Mouse (Mus musculus): Measurements from ENCODE around the gene Nudt9. TPM values are rescaled to one million over a fixed set of nuclear protein-coding genes. Genes with fewer than 3 reads are reported as not detected.

The Nudt9 gene
- polyA plus RNA-seq (2012; rRNA removed): 45.6 and 45.7 TPM in 2 replicates

DNA sequence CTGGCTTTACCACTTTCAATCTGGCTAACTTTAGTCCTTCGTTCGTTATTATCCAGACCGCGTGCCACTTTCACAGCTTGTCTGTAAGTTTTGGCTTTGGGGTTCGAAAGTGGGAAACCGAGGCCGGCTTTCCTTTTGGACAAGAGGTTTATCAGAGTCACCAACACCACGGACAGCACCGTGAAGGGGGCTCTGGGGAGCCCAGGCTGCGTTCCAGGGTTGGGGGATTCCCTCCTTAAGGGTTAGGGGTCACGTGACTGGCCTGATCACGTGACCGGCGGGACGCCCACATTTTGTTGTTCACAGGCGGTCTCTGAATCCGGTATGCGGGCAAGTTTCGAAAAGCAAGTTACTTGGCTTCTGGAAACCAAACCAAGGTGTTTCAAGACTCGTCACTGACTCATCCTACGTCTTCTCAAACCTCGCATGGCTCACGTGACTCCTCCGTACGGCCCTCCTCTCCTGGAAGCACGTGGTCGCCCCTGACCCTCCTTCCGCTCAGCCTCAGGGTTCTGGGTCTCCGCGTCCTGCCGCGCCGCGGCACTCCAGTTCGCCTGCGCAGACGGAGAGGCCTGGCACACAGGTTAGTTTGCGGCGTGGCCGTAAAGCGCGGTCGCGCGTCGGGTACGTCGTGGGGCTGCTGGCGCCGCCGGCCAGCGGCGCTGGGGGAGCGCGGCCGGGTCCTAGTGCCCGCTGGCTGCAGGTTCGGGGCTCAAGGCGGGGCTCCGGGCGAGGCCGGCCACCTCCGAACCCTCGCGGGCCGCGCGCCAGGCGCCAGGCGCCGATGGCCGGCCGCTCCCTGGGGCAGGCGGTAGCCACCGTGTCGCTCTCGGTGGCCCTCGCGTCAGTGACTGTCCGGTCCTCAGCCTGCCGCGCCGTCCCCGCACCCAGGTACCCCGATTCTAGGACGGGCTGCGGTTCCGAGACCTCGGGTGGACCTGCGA, at the start of gene Nudt9:
Gene Nudt9, plus strand, starts transcription at position 51 of the 944 bp plus-strand sequence.
- peak; percentile 99 for DNase-seq (ENCODE audit: low read depth)
- TF ChIP-seq POLR2A (IDR thresholded peaks at IDR 0.05; ENCODE audit: borderline replicate concordance, extremely low read depth, insufficient read depth, insufficient read length, poor library complexity, severe bottlenecking): peak; percentile 73
- no peak for TF ChIP-seq CTCF (IDR thresholded peaks at IDR 0.05; ENCODE audit: borderline replicate concordance, extremely low read depth, insufficient read depth, insufficient read length)

DNA sequence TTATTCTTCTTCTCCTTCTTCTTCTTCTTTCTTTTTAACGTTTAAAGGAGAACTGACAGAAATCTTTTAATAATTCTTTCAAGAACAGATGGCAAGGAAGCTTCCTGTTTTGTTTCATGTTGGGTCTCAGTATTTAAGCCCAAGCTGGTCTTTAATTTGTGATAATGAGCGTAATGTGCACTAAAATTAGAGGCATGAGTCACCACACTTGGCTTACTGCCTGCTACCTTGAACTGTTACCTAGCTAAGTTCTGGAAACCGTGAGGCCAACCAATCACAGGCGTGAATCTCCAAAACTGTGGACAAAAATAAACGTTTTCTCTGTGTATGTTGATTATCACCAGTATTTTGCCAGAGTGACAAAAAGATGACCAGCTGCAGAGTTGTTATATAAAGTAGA, 47.4 kb upstream of the Nudt9 start:
- TF ChIP-seq POLR2A (IDR thresholded peaks at IDR 0.05; ENCODE audit: borderline replicate concordance, extremely low read depth, insufficient read depth, insufficient read length, poor library complexity, severe bottlenecking) (no peak), CTCF (IDR thresholded peaks at IDR 0.05; ENCODE audit: borderline replicate concordance, extremely low read depth, insufficient read depth, insufficient read length) (no peak)
- DNase-seq (ENCODE audit: low read depth): peak; percentile 43

DNA sequence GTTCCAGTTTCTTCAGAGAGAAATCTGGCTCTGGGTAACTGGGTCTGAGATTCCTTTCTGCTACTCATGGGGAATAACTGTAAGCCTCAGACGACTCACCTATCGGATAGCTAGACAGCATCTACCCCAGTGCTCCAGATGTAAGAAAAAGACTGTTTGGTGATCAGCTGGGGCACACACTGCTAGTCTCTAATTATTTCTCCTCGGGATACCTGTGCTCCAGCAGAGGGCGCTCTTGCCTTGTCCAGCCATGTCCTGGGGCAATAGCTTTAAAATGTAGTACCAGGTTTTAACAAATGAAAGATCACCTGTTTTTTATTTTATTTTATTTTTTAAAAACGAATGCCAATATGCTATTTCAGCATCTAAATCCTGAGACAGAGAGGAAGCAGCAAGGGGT, 46.4 kb upstream of the Nudt9 start:
- TF ChIP-seq POLR2A (IDR thresholded peaks at IDR 0.05; ENCODE audit: borderline replicate concordance, extremely low read depth, insufficient read depth, insufficient read length, poor library complexity, severe bottlenecking) (no peak), CTCF (IDR thresholded peaks at IDR 0.05; ENCODE audit: borderline replicate concordance, extremely low read depth, insufficient read depth, insufficient read length) (peak; percentile 86)
- peak; percentile 84 for DNase-seq (ENCODE audit: low read depth)

DNA sequence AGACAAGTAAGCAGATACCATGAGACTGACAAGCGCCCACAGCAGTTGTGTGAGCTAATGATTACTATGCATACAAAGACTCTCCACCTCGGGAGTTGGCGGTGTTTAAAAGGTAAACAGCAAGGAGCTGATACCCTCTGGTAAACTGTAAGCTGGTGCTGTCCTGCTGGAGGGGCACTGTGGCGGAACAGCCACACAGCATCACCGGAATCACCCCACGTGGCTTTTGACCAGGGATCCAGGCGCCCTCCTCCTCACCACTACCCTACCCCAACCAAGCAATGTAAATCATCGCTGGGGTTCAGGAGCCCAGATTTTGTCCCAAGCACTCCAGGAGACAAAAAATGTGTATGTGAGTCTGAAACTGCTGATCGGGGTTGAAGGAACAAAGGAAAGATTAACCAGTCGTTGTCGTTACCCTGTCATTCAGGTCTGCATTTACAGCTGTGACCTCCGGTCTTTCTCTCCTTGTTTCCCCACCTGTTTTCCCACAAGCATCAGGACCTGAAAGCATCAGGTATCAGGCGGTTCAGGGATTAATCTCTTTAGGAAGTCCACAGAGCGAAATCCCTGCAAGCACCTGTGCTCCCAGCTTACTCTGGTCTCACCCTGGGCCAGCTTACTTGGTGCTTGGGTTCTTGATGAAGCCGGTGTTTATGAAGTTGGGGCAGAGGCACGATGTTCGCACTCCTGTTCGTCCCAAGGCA, 43.4 kb upstream of the Nudt9 start:
- no peak for DNase-seq (ENCODE audit: low read depth)

DNA sequence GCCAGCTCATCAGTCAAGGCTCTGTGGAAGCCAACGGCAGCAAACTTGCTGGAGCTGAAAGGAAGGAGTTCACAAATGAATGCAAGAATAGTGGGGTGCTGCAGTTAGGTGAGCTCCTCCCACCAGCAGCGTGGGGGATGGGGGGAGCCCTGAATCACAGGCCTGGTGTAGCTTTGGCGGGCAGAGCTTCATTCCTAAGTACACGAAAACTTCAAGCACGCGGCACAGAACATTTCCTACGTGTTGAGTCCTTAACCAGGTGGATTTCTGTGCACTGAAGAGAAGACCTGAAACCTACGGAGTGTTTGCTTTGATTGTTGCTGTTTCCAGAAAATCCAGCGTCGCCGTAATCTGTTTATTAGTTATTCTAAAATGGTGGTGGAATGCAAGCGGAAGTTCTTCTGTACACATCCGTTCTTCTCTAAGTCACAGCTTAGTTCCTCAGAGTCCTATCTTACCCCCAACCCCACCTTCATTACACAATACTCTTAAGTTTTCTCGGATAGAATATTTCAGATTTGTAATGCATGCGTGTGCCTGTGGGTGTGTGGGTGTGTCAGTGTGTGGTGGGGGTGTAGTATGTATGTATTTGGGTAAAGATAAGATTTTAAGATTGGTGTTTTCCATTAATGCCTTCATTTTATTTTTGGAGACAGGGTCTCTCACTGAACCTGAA, 42.7 kb upstream of the Nudt9 start:
- TF ChIP-seq POLR2A (IDR thresholded peaks at IDR 0.05; ENCODE audit: borderline replicate concordance, extremely low read depth, insufficient read depth, insufficient read length, poor library complexity, severe bottlenecking) (no peak), CTCF (IDR thresholded peaks at IDR 0.05; ENCODE audit: borderline replicate concordance, extremely low read depth, insufficient read depth, insufficient read length) (no peak)
- DNase-seq (ENCODE audit: low read depth): peak; percentile 29

More for the DNA sequence above, 43.4 kb upstream of the Nudt9 start:
- TF ChIP-seq POLR2A (IDR thresholded peaks at IDR 0.05; ENCODE audit: borderline replicate concordance, extremely low read depth, insufficient read depth, insufficient read length, poor library complexity, severe bottlenecking): no peak
- no peak for TF ChIP-seq CTCF (IDR thresholded peaks at IDR 0.05; ENCODE audit: borderline replicate concordance, extremely low read depth, insufficient read depth, insufficient read length)

DNA sequence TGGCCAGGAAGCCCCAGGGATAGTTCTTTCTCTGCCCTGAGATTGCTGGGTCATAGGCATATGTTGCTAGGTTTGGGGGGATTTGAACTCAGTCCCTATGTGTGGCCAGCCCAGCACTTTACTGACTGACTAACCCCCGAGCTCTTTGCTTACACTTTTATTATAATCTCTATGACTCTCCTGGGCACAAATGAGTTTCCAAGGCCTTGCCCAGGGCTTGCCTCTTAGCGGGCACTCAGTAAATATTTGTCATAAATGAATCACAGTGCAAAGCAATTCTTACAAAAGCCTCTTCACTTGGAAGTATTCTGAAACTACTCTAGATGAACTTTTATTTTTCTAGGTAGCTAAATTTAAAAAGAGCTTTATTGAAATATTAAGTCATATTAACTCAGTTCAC, 42.2 kb upstream of the Nudt9 start:
- TF ChIP-seq CTCF (IDR thresholded peaks at IDR 0.05; ENCODE audit: borderline replicate concordance, extremely low read depth, insufficient read depth, insufficient read length) (no peak), POLR2A (IDR thresholded peaks at IDR 0.05; ENCODE audit: borderline replicate concordance, extremely low read depth, insufficient read depth, insufficient read length, poor library complexity, severe bottlenecking) (no peak)
- no peak for DNase-seq (ENCODE audit: low read depth)

DNA sequence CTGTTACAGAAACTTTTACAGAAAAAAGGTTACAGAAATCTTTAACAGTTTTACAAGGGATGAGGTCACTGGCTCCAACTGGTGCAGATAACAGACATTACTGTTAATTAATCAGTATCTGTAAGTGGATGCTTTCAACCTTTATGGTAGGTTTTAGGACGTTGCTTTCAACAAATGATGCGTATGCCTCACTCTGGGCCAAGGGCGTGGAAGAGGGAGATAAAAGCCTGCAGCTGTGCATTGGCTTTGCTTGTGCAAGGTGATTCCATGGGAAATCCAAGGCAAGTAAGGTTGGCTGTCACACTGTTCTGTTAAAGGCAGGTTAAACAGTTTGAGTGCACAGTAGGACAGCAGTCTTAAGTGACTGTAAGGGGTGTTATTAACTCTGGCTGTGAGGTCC, 39.3 kb upstream of the Nudt9 start:
- no peak for DNase-seq (ENCODE audit: low read depth)
- no peak for TF ChIP-seq POLR2A (IDR thresholded peaks at IDR 0.05; ENCODE audit: borderline replicate concordance, extremely low read depth, insufficient read depth, insufficient read length, poor library complexity, severe bottlenecking)
- TF ChIP-seq CTCF (IDR thresholded peaks at IDR 0.05; ENCODE audit: borderline replicate concordance, extremely low read depth, insufficient read depth, insufficient read length): no peak

DNA sequence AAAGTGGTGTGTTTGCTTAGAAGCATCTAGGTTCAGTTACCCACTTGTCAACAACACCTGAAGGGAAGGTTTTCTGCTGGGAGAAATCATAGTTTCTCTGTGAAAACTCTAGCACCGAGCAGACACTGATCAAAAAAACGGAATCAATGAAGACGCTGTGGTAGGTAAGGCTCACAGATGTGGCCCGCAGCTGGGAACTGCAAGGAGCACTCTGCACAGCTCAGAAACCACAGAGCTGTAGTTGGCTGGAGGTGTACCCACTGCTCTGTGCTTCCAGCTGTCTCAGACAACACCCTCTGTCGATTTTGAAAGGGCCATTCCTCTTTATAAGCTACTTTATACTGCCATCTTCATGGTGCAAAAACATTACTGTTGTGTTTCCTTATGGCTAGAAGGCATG, 38.3 kb upstream of the Nudt9 start:
- no peak for DNase-seq (ENCODE audit: low read depth)
- TF ChIP-seq CTCF (IDR thresholded peaks at IDR 0.05; ENCODE audit: borderline replicate concordance, extremely low read depth, insufficient read depth, insufficient read length) (no peak), POLR2A (IDR thresholded peaks at IDR 0.05; ENCODE audit: borderline replicate concordance, extremely low read depth, insufficient read depth, insufficient read length, poor library complexity, severe bottlenecking) (no peak)

DNA sequence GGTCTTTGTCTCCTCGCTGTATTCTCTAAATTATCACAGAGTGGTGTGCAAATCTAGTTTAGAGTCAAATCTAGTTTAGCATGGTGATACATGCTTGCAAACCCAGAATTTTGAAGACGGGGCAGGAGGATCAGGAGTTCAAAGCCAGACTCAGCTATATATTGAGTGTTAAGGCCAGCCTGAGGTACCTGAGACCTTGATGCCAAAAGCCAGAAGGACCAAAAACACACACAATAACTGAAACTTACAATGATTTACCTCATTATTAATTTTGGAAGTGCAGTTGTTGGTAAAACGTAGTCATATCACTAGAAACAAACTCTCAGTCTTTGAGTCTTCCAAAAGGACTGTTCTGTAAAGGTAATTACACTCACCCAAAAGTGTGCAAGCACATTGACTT, 36.7 kb upstream of the Nudt9 start:
- TF ChIP-seq CTCF (IDR thresholded peaks at IDR 0.05; ENCODE audit: borderline replicate concordance, extremely low read depth, insufficient read depth, insufficient read length) (no peak), POLR2A (IDR thresholded peaks at IDR 0.05; ENCODE audit: borderline replicate concordance, extremely low read depth, insufficient read depth, insufficient read length, poor library complexity, severe bottlenecking) (no peak)
- DNase-seq (ENCODE audit: low read depth): no peak

DNA sequence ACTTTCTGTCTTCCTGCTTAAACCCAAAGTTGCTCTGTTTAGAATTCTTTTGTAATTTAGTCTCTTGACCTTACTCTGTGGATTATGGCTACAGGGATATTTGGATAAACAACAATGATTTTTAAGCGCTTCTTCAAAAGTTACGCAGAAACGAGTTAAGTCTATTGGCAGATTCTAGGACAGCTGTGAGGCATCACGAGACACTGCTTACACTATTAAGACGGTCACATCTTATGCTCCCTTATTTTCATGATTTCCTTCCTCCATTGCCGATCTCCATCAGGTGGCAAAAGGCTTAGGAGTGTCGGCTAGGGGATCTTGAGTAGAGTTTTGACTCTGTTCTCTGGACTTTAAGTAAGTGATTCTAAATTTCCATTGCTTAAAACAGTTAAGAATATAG, 35.8 kb upstream of the Nudt9 start:
- no peak for DNase-seq (ENCODE audit: low read depth)
- TF ChIP-seq POLR2A (IDR thresholded peaks at IDR 0.05; ENCODE audit: borderline replicate concordance, extremely low read depth, insufficient read depth, insufficient read length, poor library complexity, severe bottlenecking): no peak
- no peak for TF ChIP-seq CTCF (IDR thresholded peaks at IDR 0.05; ENCODE audit: borderline replicate concordance, extremely low read depth, insufficient read depth, insufficient read length)

DNA sequence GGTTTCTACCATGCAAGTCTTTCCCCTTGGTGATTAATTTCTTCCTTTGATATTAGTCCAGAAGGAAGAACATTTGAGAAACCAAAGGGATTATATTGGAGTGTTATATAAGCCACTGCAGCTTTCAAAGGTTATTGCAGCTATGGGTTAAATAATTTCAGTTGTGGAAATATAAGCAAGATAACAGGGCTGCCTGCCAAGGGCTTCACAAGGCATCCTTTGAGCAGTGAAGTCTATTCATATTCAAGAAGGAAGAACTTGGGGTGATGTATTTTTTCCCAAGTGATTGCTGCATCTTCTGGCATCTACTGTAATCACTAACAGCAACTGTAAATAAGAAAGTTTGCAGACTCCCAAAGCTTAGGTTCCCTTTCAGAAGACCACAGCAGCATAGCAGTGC, 34.7 kb upstream of the Nudt9 start:
- DNase-seq (ENCODE audit: low read depth): no peak
- TF ChIP-seq POLR2A (IDR thresholded peaks at IDR 0.05; ENCODE audit: borderline replicate concordance, extremely low read depth, insufficient read depth, insufficient read length, poor library complexity, severe bottlenecking): no peak
- TF ChIP-seq CTCF (IDR thresholded peaks at IDR 0.05; ENCODE audit: borderline replicate concordance, extremely low read depth, insufficient read depth, insufficient read length): no peak

Data from brain, embryonic 14.5 days (tissue).